Mouse (Mus musculus): Measurements from ENCODE around the gene Gimap5.

DNA sequence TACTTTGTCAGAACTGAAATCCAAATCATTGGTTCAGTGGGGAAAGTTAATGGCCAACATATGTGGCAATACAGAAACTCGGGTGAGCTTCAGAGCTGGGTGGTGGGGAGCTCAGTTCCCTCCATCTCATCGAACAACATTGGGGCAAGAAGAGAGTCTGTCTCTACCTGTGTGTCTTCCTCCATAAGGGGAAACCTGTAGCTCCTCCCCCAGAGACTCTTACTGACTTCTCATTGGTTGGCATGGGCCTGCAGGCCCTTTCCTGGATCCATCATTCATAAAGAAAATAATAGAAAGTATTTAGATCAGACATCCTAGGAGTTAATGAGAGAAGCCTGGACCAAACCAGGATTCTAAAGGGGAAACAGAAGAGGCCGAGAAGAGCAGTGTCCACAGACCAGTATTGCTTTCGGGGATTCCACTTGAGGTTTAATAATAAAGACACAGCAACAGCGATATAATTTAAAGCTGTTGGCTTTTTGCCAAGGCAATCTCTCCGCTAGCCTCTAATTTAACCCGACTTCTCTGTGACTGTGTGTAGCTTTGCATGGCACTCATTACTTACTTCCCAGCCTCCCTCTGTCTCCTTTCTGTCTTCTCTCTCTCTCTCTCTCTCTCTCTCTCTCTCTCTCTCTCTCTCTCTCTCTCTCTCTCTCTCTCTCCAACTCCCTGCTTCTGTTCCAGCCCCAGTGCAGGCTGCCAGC lies 17.7 kb downstream of the Gimap5 start:
- no peak for TF ChIP-seq POLR2A (IDR thresholded peaks at IDR 0.05; ENCODE audit: low read depth, low read length)
- TF ChIP-seq CTCF (IDR thresholded peaks at IDR 0.05; ENCODE audit: borderline replicate concordance, insufficient read depth, low read length): no peak
